Mouse (Mus musculus) forebrain, postnatal 0 days (tissue): ENCODE measurements at regions not wholly inside any gene's neighbourhood (a gene's known extent, or its start where the extent isn't known, plus 50 kb on each side); places are given as distances from the start of the nearest gene placed in this dataset.

Experiments
- ATAC-seq: fragments of 200-750 bp; cut with Nextera tagmentation; 2 replicates; pipeline ENCODE4 v1.8.0; 2017; ENCODE audit warnings: mild to moderate bottlenecking, moderate library complexity
- DNase-seq: peaks from one replicate; pipeline ENCODE4 v3.0.0-alpha.2; 2015
- H3K27ac ChIP-seq: fragments of 300-500 bp; sonication (generic); 2 replicates; pipeline ENCODE4 v1.5.1; 2014; ENCODE audit warnings: low read depth, mild to moderate bottlenecking, antibody characterized with exemption, low read length, moderate library complexity, mixed read lengths
- H3K27me3 ChIP-seq: fragments of 300-500 bp; sonication (generic); 2 replicates; pipeline ENCODE4 v1.6.1; 2014; ENCODE audit warnings: mild to moderate bottlenecking, low read length, mixed read lengths; ENCODE audit not compliant: insufficient read depth
- H3K36me3 ChIP-seq: fragments of 300-500 bp; sonication (generic); 2 replicates; pipeline ENCODE4 v1.6.1; 2014; ENCODE audit warnings: mild to moderate bottlenecking, moderate library complexity; ENCODE audit not compliant: insufficient read depth
- H3K4me1 ChIP-seq: fragments of 300-500 bp; sonication (generic); 2 replicates; pipeline ENCODE4 v1.6.1; 2014; ENCODE audit warnings: antibody characterized with exemption; ENCODE audit not compliant: insufficient read depth
- H3K4me2 ChIP-seq: fragments of 300-500 bp; sonication (generic); 2 replicates; pipeline ENCODE4 v1.6.1; 2014; ENCODE audit warnings: low read depth, mild to moderate bottlenecking, moderate library complexity
- H3K4me3 ChIP-seq: fragments of 300-500 bp; sonication (generic); 2 replicates; pipeline ENCODE4 v1.5.1; 2014; ENCODE audit warnings: low read depth, low read length, mixed read lengths
- H3K9ac ChIP-seq: fragments of 300-500 bp; sonication (generic); 2 replicates; pipeline ENCODE4 v1.6.1; 2014; ENCODE audit warnings: mild to moderate bottlenecking
- H3K9me3 ChIP-seq: fragments of 300-500 bp; sonication (generic); 2 replicates; pipeline ENCODE4 v1.6.1; 2016; ENCODE audit warnings: low read length
- CTCF ChIP-seq: sonication (generic); IDR thresholded peaks from 2 replicates; pipeline ENCODE4 v1.5.1; 2016; ENCODE audit warnings: antibody characterized with exemption, control low read depth, low read depth
- WGBS: fragments of 180-500 bp; shearing (Covaris S2); extraction: QIAGEN DNeasy Blood & Tissue Kit; methylation state at CpG from one replicate; pipeline ENCODE4 v1.1.7; 2014; 5-methylcytosine and 5-hydroxymethylcytosine counted together

- H3K4me1 ChIP-seq, result no peaks in the 10 kb centered on the region
- WGBS, result 95% methylated on average over 6 of the region's 6 CpGs
- DNase-seq (no peak), ATAC-seq (no peak)
- H3K27ac ChIP-seq, result no peak overlapping the region
- H3K4me2 ChIP-seq, result no peak overlapping the region
- no peak overlapping the region for H3K9ac ChIP-seq
- no peak for TF ChIP-seq CTCF
- H3K9me3 ChIP-seq, result no peaks in the 10 kb centered on the region
- H3K36me3 ChIP-seq, result no peaks in the 10 kb centered on the region
- no peaks in the 10 kb centered on the region for H3K27me3 ChIP-seq
- no peak overlapping the region for H3K4me3 ChIP-seq
Measured at GRCm38 (mm10) chr15:31827219-31827618, 225.6 kb downstream of the Fam173b start.

DNA sequence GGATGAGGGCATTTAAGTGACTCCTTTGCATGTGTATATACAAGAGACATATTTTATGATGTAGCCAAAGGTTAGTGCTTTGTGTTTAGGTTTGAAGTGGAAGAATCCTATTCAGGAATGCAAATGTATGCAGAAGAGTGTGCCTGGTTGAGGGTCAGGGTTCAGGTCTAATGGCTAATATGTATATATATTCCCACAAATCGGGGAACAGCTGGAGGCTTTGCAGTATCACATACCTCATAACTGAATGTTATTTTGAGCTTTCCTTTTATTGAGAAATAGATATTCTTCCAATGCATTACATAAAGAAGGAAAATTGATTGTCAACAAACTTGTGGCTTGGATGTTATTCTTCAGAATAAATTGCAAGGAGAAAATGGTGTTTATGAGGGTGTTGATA is 239.9 kb downstream of the Fam173b start:
- 92% methylated on average over 1 of the region's 1 CpGs for WGBS

DNA sequence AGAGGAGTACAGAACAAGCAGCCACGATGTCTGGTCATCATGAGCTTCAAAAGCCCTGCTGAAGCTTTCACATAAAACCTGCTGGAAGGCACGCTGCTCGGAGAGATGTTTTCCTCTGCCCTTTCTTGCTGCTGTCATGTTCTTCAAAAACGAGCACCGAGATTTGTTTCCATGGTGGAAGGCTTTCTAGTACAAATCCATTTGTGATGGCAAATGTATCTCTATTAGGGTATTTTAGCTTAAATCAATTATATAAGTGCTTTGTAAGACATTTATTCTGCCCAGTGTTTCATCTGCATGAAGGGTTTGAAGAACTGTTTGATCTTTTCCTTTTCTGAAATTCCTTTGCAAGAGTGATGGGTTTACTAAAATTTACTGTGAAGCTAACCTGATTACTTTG is 253.1 kb downstream of the Fam173b start:
- H3K4me3 ChIP-seq, result no peak overlapping the region
- no peaks in the 10 kb centered on the region for H3K9me3 ChIP-seq
- no peaks in the 10 kb centered on the region for H3K36me3 ChIP-seq
- H3K9ac ChIP-seq, result no peak overlapping the region
- no peaks in the 10 kb centered on the region for H3K27me3 ChIP-seq
- H3K4me2 ChIP-seq, result no peak overlapping the region
- H3K27ac ChIP-seq, result no peak overlapping the region
- 71% methylated on average over 5 of the region's 5 CpGs for WGBS
- ATAC-seq, result no peak
- no peaks in the 10 kb centered on the region for H3K4me1 ChIP-seq
- DNase-seq, result no peak
- TF ChIP-seq CTCF, result no peak

More for the DNA sequence above, 239.9 kb downstream of the Fam173b start:
- Histone ChIP-seq H3K4me1 (no peaks in the 10 kb centered on the region), H3K4me2 (no peak overlapping the region), H3K9me3 (no peaks in the 10 kb centered on the region), H3K27ac (no peak overlapping the region), H3K27me3 (no peaks in the 10 kb centered on the region), H3K9ac (no peak overlapping the region), H3K36me3 (no peaks in the 10 kb centered on the region), H3K4me3 (no peak overlapping the region)
- DNase-seq (no peak), ATAC-seq (no peak)
- no peak for TF ChIP-seq CTCF

GRCm38 (mm10) chr15:31855188-31855587 is 253.5 kb downstream of the Fam173b start:
- H3K9ac ChIP-seq, result no peak overlapping the region
- ATAC-seq (no peak), DNase-seq (no peak)
- H3K4me2 ChIP-seq, result no peak overlapping the region
- H3K4me1 ChIP-seq, result no peaks in the 10 kb centered on the region
- no peaks in the 10 kb centered on the region for H3K27me3 ChIP-seq
- H3K27ac ChIP-seq, result no peak overlapping the region
- no peak overlapping the region for H3K4me3 ChIP-seq
- TF ChIP-seq CTCF, result no peak
- WGBS, result 81% methylated on average over 3 of the region's 3 CpGs
- no peaks in the 10 kb centered on the region for H3K36me3 ChIP-seq
- no peaks in the 10 kb centered on the region for H3K9me3 ChIP-seq

DNA sequence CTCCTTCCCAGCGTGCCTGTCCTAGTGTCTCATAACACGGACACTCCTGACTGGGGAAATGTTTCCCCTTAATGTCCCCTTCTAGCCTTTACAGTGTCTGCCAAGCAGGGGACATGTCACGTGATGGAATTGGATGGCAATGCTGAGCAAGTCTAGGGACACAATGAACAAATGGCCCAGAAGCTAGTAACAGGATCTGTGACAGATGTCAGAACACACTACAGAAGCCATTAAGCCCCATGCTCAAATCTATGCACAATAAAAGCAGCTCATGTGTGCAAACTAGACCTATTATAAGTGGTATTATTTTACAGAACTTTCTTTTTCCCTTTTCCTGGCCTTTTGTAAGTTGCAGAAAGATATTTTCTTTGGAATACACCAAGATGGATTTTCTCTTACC is 267.4 kb downstream of the Fam173b start:
- no peaks in the 10 kb centered on the region for H3K27me3 ChIP-seq
- H3K9ac ChIP-seq, result no peak overlapping the region
- ATAC-seq, result no peak
- no peak overlapping the region for H3K27ac ChIP-seq
- no peak for TF ChIP-seq CTCF
- no peaks in the 10 kb centered on the region for H3K36me3 ChIP-seq
- no peak overlapping the region for H3K4me2 ChIP-seq
- DNase-seq, result no peak
- H3K4me3 ChIP-seq, result no peak overlapping the region
- 83% methylated on average over 3 of the region's 3 CpGs for WGBS
- H3K4me1 ChIP-seq, result no peaks in the 10 kb centered on the region
- H3K9me3 ChIP-seq, result no peaks in the 10 kb centered on the region

GRCm38 (mm10) chr15:31869673-31870417 is 268.2 kb downstream of the Fam173b start:
- WGBS, result 70% methylated on average over 14 of the region's 14 CpGs
- Histone ChIP-seq H3K27me3 (no peaks in the 10 kb centered on the region), H3K9ac (no peak overlapping the region), H3K36me3 (no peaks in the 10 kb centered on the region), H3K4me3 (no peak overlapping the region), H3K4me1 (no peaks in the 10 kb centered on the region), H3K9me3 (no peaks in the 10 kb centered on the region), H3K4me2 (no peak overlapping the region), H3K27ac (no peak overlapping the region)
- no peak for TF ChIP-seq CTCF
- DNase-seq, result no peak
- no peak for ATAC-seq

DNA sequence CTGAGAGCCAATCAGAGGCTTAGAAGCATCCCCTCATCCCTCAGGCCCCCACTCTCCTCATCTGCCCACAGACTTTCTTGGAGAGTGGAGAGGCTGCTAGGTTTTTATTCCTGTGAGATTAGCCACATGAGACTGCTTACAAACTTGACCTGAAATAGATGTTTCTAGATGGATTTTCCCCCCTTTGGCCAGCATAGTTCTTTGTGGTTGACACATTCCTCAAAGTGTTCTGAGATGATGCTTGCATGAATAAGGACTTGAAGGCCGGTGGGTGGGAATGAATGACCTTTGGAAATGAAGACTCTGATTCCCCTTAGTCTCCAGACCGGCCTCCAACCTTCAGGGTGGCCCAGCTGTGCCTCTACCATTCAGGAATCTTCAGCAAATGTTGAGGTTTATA is 273.8 kb downstream of the Fam173b start:
- Histone ChIP-seq H3K27me3 (no peaks in the 10 kb centered on the region), H3K9me3 (no peaks in the 10 kb centered on the region), H3K36me3 (no peaks in the 10 kb centered on the region), H3K9ac (no peak overlapping the region), H3K4me2 (no peak overlapping the region), H3K4me3 (no peak overlapping the region), H3K27ac (no peak overlapping the region), H3K4me1 (no peaks in the 10 kb centered on the region)
- ATAC-seq (no peak), DNase-seq (no peak)
- WGBS, result 87% methylated on average over 2 of the region's 2 CpGs
- TF ChIP-seq CTCF, result no peak
